Comparison of ENCODE assay signal across 16 mouse cellular contexts in genomic region chr6:87069195-87069900, GRCm38 (mm10). TPM values are rescaled to one million over a fixed set of nuclear protein-coding genes. Genes with fewer than 3 reads are reported as not detected.
DNase-seq lines count a peak whose midpoint lies in the region; ATAC-seq and TF ChIP-seq lines count a peak whose summit lies in the region.
"Had no signal": no experiment of that assay in that cellular context is flagged by ENCODE, and none has a peak within 500 bp of the region (broad histone marks: within the 10 kb centered on the region; RNA-seq: fewer than 3 reads in every experiment).

No protein-coding gene starts in this region.

- no peak overlapping the region for H3K9ac ChIP-seq in intestine, embryonic 15.5 days
- H3K9ac ChIP-seq in hindbrain, embryonic 14.5 days: no peak overlapping the region
- H3K9ac ChIP-seq: hindbrain, embryonic 12.5 days; liver, embryonic 14.5 days; midbrain, embryonic 12.5 days had no signal

- TF ChIP-seq CTCF in lung, adult 2 months (IDR thresholded peaks at IDR 0.05; ENCODE audit: insufficient read depth, low read length): no peak

- peaks cover 30% of the 10 kb centered on the region for H3K36me3 ChIP-seq in intestine, embryonic 15.5 days
- H3K36me3 ChIP-seq in hindbrain, embryonic 14.5 days (replicated peaks; ENCODE audit: control insufficient read depth, insufficient read depth): peaks cover 96% of the 10 kb centered on the region

- no peak overlapping the region for H3K4me3 ChIP-seq in lung, adult 2 months (replicated peaks; ENCODE audit: extremely low read depth, low read depth, low read length)
- no peak overlapping the region for H3K4me3 ChIP-seq in intestine, embryonic 15.5 days (replicated peaks)
- H3K4me3 ChIP-seq in hindbrain, embryonic 14.5 days (replicated peaks; ENCODE audit: low read length): no peak overlapping the region
- H3K4me3 ChIP-seq: hindbrain, embryonic 12.5 days; layer of hippocampus, adult 2 months; midbrain, embryonic 12.5 days had no signal

- H3K27me3 ChIP-seq in intestine, embryonic 15.5 days (replicated peaks): no peaks in the 10 kb centered on the region
- H3K27me3 ChIP-seq in hindbrain, embryonic 14.5 days (ENCODE audit: control insufficient read depth, insufficient read depth, low read length): no peaks in the 10 kb centered on the region
- H3K27me3 ChIP-seq: hindbrain, embryonic 12.5 days; midbrain, embryonic 12.5 days had no signal

- 17% methylated on average over 7 of the region's 7 CpGs for WGBS in lung, adult 2 months
- 35% methylated on average over 7 of the region's 7 CpGs for WGBS in intestine, embryonic 15.5 days
- 91% methylated on average over 7 of the region's 7 CpGs for WGBS in hindbrain, embryonic 14.5 days

- no peak for TF ChIP-seq POLR2A in lung, adult 2 months (IDR thresholded peaks at IDR 0.05; ENCODE audit: borderline replicate concordance, extremely low read depth, low read depth, low read length)

- H3K4me1 ChIP-seq in lung, adult 2 months (ENCODE audit: control insufficient read depth, insufficient read depth, low read length): peaks cover 7% of the 10 kb centered on the region
- H3K4me1 ChIP-seq in intestine, embryonic 15.5 days (replicated peaks): no peaks in the 10 kb centered on the region
- H3K4me1 ChIP-seq in hindbrain, embryonic 14.5 days (replicated peaks; ENCODE audit: control insufficient read depth, insufficient read depth, low read length): no peaks in the 10 kb centered on the region
- H3K4me1 ChIP-seq: hindbrain, embryonic 12.5 days; midbrain, embryonic 12.5 days had no signal

- H3K4me2 ChIP-seq in intestine, embryonic 15.5 days (replicated peaks): no peak overlapping the region
- H3K4me2 ChIP-seq in hindbrain, embryonic 14.5 days (replicated peaks): no peak overlapping the region
- H3K4me2 ChIP-seq: hindbrain, embryonic 12.5 days; midbrain, embryonic 12.5 days had no signal

- no peak overlapping the region for H3K27ac ChIP-seq in intestine, embryonic 15.5 days
- H3K27ac ChIP-seq in hindbrain, embryonic 14.5 days: no peak overlapping the region
- H3K27ac ChIP-seq: hindbrain, embryonic 12.5 days; layer of hippocampus, adult 2 months; liver, embryonic 14.5 days; midbrain, embryonic 12.5 days had no signal

- peak; percentile 44 to 69 for DNase-seq in lung, adult 18-20 months
- DNase-seq in lung, adult 2 months: no peak
- peak; percentile 47 for DNase-seq in lung, postnatal 25 days (ENCODE audit: low spot score)
- no peak for DNase-seq in hindbrain, embryonic 14.5 days (ENCODE audit: low spot score)
- DNase-seq in layer of hippocampus, postnatal 36 days: no peak
- no peak for DNase-seq in cerebellum, adult 8-10 months
- DNase-seq in cerebellum, postnatal 4 days (ENCODE audit: low spot score in 2 of 2): no peak
- DNase-seq: cerebellum, adult 18-20 months; left cerebral cortex, postnatal 4 days; right cerebral cortex, postnatal 14 days had no signal

- H3K9me3 ChIP-seq in intestine, embryonic 15.5 days: no peaks in the 10 kb centered on the region
- no peaks in the 10 kb centered on the region for H3K9me3 ChIP-seq in hindbrain, embryonic 14.5 days (ENCODE audit: control insufficient read depth, low read length)
- H3K9me3 ChIP-seq: hindbrain, embryonic 12.5 days; midbrain, embryonic 12.5 days had no signal

- peak; percentile 80 for ATAC-seq in intestine, embryonic 15.5 days
- no peak for ATAC-seq in hindbrain, embryonic 14.5 days (ENCODE audit: low FRiP score)
- ATAC-seq: activated CD4-positive, CD25-positive, alpha-beta regulatory T cell, adult 4 months had no signal

RNA-seq across cellular contexts. Expression of gene Gfpt1, which starts 26.7 kb away (rescaled TPM):
- 13.3 and 17.3 TPM in 2 replicates for polyA plus RNA-seq in lung, adult 2 months (2012; rRNA removed)
- polyA plus RNA-seq in intestine, embryonic 15.5 days (2015; fragmentation: Nextera tagmentation; extraction: Ambion mirVana): 22.5 and 23.4 TPM in 2 replicates
- polyA plus RNA-seq in hindbrain, embryonic 14.5 days (2014; fragmentation: Nextera tagmentation; extraction: Ambion mirVana): 26.9 and 28.8 TPM in 2 replicates
- total RNA-seq in layer of hippocampus, postnatal 36 days (2021): 10 to 100 TPM; 52.9 to 56.7 TPM

RNA-seq across cellular contexts. Expression of gene D6Ertd527e, which starts 35.2 kb away (rescaled TPM):
- 2.0 and 2.3 TPM in 2 replicates for polyA plus RNA-seq in lung, adult 2 months (2012; rRNA removed)
- polyA plus RNA-seq in intestine, embryonic 15.5 days (2015; fragmentation: Nextera tagmentation; extraction: Ambion mirVana): 0.21 and 0.30 TPM in 2 replicates
- 0.13 and 0.21 TPM in 2 replicates for polyA plus RNA-seq in hindbrain, embryonic 14.5 days (2014; fragmentation: Nextera tagmentation; extraction: Ambion mirVana)
- not detected for total RNA-seq in layer of hippocampus, postnatal 36 days (2021)
- total RNA-seq: layer of hippocampus, adult 2 months had no signal
- polyA plus RNA-seq: midbrain, embryonic 12.5 days had no signal

Comparison
In these comparisons a context has a peak if more than half of its experiments do, and no peak if none do; other contexts are left out.
1. DNase-seq: peak in lung, adult 18-20 months (2 of 2) and lung, postnatal 25 days (single experiment); none in lung, adult 2 months (single experiment), hindbrain, embryonic 14.5 days (single experiment), layer of hippocampus, postnatal 36 days (0 of 2), cerebellum, adult 8-10 months (single experiment) and cerebellum, postnatal 4 days (0 of 2).